Mouse (Mus musculus): ENCODE measurements at regions not wholly inside any gene's neighbourhood (a gene's known extent, or its start where the extent isn't known, plus 50 kb on each side); places are given as distances from the start of the nearest gene placed in this dataset.

GRCm38 (mm10) chr2:159079836-159080235 is 285.2 kb downstream of the Dhx35 start:
- Histone ChIP-seq H3K9ac (ENCODE audit: control insufficient read depth, low read depth, low read length, poor library complexity, severe bottlenecking) (no peak overlapping the region), H3K4me1 (ENCODE audit: control insufficient read depth in 1 of 2, insufficient read depth in 2 of 2, low read length in 2 of 2) (no peaks in the 10 kb centered on the region), H3K27me3 (ENCODE audit: control insufficient read depth in 1 of 2, insufficient read depth in 2 of 2, low read length in 2 of 2) (no peaks in the 10 kb centered on the region), H3K4me3 (ENCODE audit: control insufficient read depth in 1 of 2, insufficient read depth in 1 of 2, low read depth in 2 of 2, low read length in 2 of 2) (no peak overlapping the region), H3K36me3 (ENCODE audit: control insufficient read depth in 1 of 2, insufficient read depth in 2 of 2, low read length in 2 of 2) (no peaks in the 10 kb centered on the region), H3K79me2 (ENCODE audit: control insufficient read depth, insufficient read depth, low read length, poor library complexity) (no peaks in the 10 kb centered on the region), H3K9me3 (replicated peaks; ENCODE audit: insufficient read depth, low read length) (no peaks in the 10 kb centered on the region), H3K27ac (ENCODE audit: control insufficient read depth, low read depth, low read length) (no peak overlapping the region)
- TF ChIP-seq TBP (IDR thresholded peaks at IDR 0.05; ENCODE audit: low read depth, low read length) (no peak), RCOR1 (IDR thresholded peaks at IDR 0.05; ENCODE audit: low read depth, low read length) (no peak), HCFC1 (IDR thresholded peaks at IDR 0.05; ENCODE audit: low read depth, low read length) (no peak), POLR2AphosphoS5 (IDR thresholded peaks at IDR 0.05; ENCODE audit: borderline replicate concordance, low read depth, low read length) (no peak), MAX (IDR thresholded peaks at IDR 0.05; ENCODE audit: low read length) (no peak)
- no peak for DNase-seq (ENCODE audit: low read depth, low spot score)

GRCm38 (mm10) chr2:159080784-159081544 is 286.4 kb downstream of the Dhx35 start:
- Histone ChIP-seq H3K27me3 (ENCODE audit: control insufficient read depth in 1 of 2, insufficient read depth in 2 of 2, low read length in 2 of 2) (no peaks in the 10 kb centered on the region), H3K9me3 (replicated peaks; ENCODE audit: insufficient read depth, low read length) (no peaks in the 10 kb centered on the region), H3K4me3 (ENCODE audit: control insufficient read depth in 1 of 2, insufficient read depth in 1 of 2, low read depth in 2 of 2, low read length in 2 of 2) (no peak overlapping the region), H3K79me2 (ENCODE audit: control insufficient read depth, insufficient read depth, low read length, poor library complexity) (no peaks in the 10 kb centered on the region), H3K36me3 (ENCODE audit: control insufficient read depth in 1 of 2, insufficient read depth in 2 of 2, low read length in 2 of 2) (no peaks in the 10 kb centered on the region), H3K9ac (ENCODE audit: control insufficient read depth, low read depth, low read length, poor library complexity, severe bottlenecking) (no peak overlapping the region), H3K4me1 (ENCODE audit: control insufficient read depth in 1 of 2, insufficient read depth in 2 of 2, low read length in 2 of 2) (no peaks in the 10 kb centered on the region), H3K27ac (ENCODE audit: control insufficient read depth, low read depth, low read length) (no peak overlapping the region)
- DNase-seq (ENCODE audit: low read depth, low spot score), result no peak
- TF ChIP-seq ETS1 (IDR thresholded peaks at IDR 0.05; ENCODE audit: low read depth, low read length), result no peak
- TF ChIP-seq MXI1 (IDR thresholded peaks at IDR 0.05; ENCODE audit: low read depth, low read length), result no peak
- no peak for TF ChIP-seq CTCF (IDR thresholded peaks at IDR 0.05 in 2 of 3, conservative IDR thresholded peaks at IDR 0.05 in 1 of 3; ENCODE audit: control insufficient read depth in 1 of 3, insufficient read depth in 1 of 3, low read depth in 2 of 3, low read length in 3 of 3, poor library complexity in 1 of 3, severe bottlenecking in 1 of 3)
- TF ChIP-seq E2F4 (IDR thresholded peaks at IDR 0.05; ENCODE audit: borderline replicate concordance, low read depth, low read length), result no peak
- TF ChIP-seq GABPA (IDR thresholded peaks at IDR 0.05; ENCODE audit: low read depth, low read length), result no peak
- TF ChIP-seq MAZ (IDR thresholded peaks at IDR 0.05; ENCODE audit: low read depth, low read length), result no peak
- no peak for TF ChIP-seq POLR2AphosphoS5 (IDR thresholded peaks at IDR 0.05; ENCODE audit: borderline replicate concordance, low read depth, low read length)
- TF ChIP-seq JUND (IDR thresholded peaks at IDR 0.05; ENCODE audit: low read depth, low read length), result no peak
- no peak for TF ChIP-seq SIN3A (IDR thresholded peaks at IDR 0.05; ENCODE audit: low read length)

- H3K9me3 ChIP-seq (replicated peaks; ENCODE audit: insufficient read depth, low read length), result no peaks in the 10 kb centered on the region
- no peaks in the 10 kb centered on the region for H3K27me3 ChIP-seq (ENCODE audit: control insufficient read depth in 1 of 2, insufficient read depth in 2 of 2, low read length in 2 of 2)
- H3K27ac ChIP-seq (ENCODE audit: control insufficient read depth, low read depth, low read length), result no peak overlapping the region
- H3K4me1 ChIP-seq (ENCODE audit: control insufficient read depth in 1 of 2, insufficient read depth in 2 of 2, low read length in 2 of 2), result no peaks in the 10 kb centered on the region
- no peaks in the 10 kb centered on the region for H3K79me2 ChIP-seq (ENCODE audit: control insufficient read depth, insufficient read depth, low read length, poor library complexity)
- H3K36me3 ChIP-seq (ENCODE audit: control insufficient read depth in 1 of 2, insufficient read depth in 2 of 2, low read length in 2 of 2), result no peaks in the 10 kb centered on the region
- no peak for TF ChIP-seq TCF12 (IDR thresholded peaks at IDR 0.05; ENCODE audit: low read depth, low read length)
- no peak for TF ChIP-seq MAFK (IDR thresholded peaks at IDR 0.05; ENCODE audit: borderline replicate concordance, low read depth, low read length)
- no peak for TF ChIP-seq CHD2 (IDR thresholded peaks at IDR 0.05; ENCODE audit: low read length)
- TF ChIP-seq ZNF384 (IDR thresholded peaks at IDR 0.05; ENCODE audit: low read depth, low read length), result no peak
- TF ChIP-seq CHD1 (IDR thresholded peaks at IDR 0.05; ENCODE audit: low read depth, low read length), result no peak
- no peak for TF ChIP-seq SIN3A (IDR thresholded peaks at IDR 0.05; ENCODE audit: low read length)
- no peak for TF ChIP-seq ETS1 (IDR thresholded peaks at IDR 0.05; ENCODE audit: low read depth, low read length)
- TF ChIP-seq USF2 (IDR thresholded peaks at IDR 0.05; ENCODE audit: borderline replicate concordance in 1 of 2, insufficient read depth in 1 of 2, low read depth in 1 of 2, low read length in 2 of 2), result no peak
- TF ChIP-seq CTCF (IDR thresholded peaks at IDR 0.05 in 2 of 3, conservative IDR thresholded peaks at IDR 0.05 in 1 of 3; ENCODE audit: control insufficient read depth in 1 of 3, insufficient read depth in 1 of 3, low read depth in 2 of 3, low read length in 3 of 3, poor library complexity in 1 of 3, severe bottlenecking in 1 of 3), result no peak
- no peak for TF ChIP-seq BHLHE40 (IDR thresholded peaks at IDR 0.05; ENCODE audit: borderline replicate concordance, low read depth, low read length)
- DNase-seq (ENCODE audit: low read depth, low spot score), result no peak
- H3K9ac ChIP-seq (ENCODE audit: control insufficient read depth, low read depth, low read length, poor library complexity, severe bottlenecking), result no peak overlapping the region
- no peak overlapping the region for H3K4me3 ChIP-seq (ENCODE audit: control insufficient read depth in 1 of 2, insufficient read depth in 1 of 2, low read depth in 2 of 2, low read length in 2 of 2)
Observed at GRCm38 (mm10) chr2:159086836-159087235, 292.2 kb downstream of the Dhx35 start.
